Mouse (Mus musculus): Measurements from ENCODE around the gene Grid1. TPM values are rescaled to one million over a fixed set of nuclear protein-coding genes. Genes with fewer than 3 reads are reported as not detected.

Gene Grid1
- polyA plus RNA-seq, 1 experiment from 2014 or later: 0.29 TPM

- no peaks in the 10 kb centered on the region for H3K36me3 ChIP-seq (ENCODE audit: insufficient read depth, low read length)
- H3K9ac ChIP-seq (replicated peaks; ENCODE audit: low read depth): no peak overlapping the region
- DNase-seq (ENCODE audit: low spot score) (no peak), ATAC-seq (no peak)
- H3K27ac ChIP-seq (ENCODE audit: low read length): no peak overlapping the region
- no peaks in the 10 kb centered on the region for H3K9me3 ChIP-seq (ENCODE audit: low read length)
- peak; percentile 45 for TF ChIP-seq CTCF (IDR thresholded peaks at IDR 0.05)
- no peak for TF ChIP-seq EP300 (IDR thresholded peaks at IDR 0.05)
- no peak overlapping the region for H3K4me2 ChIP-seq (replicated peaks; ENCODE audit: low read depth, low read length)
- H3K27me3 ChIP-seq (replicated peaks; ENCODE audit: insufficient read depth, low read length): no peaks in the 10 kb centered on the region
- 65% methylated on average over 1 of the region's 1 CpGs for WGBS
- H3K4me3 ChIP-seq (ENCODE audit: low read depth, low read length): no peak overlapping the region
- H3K4me1 ChIP-seq (ENCODE audit: insufficient read depth, low read depth, low read length): no peaks in the 10 kb centered on the region
Observed at GRCm38 (mm10) chr14:35326306-35326705, 506.4 kb downstream of the Grid1 start.

DNA sequence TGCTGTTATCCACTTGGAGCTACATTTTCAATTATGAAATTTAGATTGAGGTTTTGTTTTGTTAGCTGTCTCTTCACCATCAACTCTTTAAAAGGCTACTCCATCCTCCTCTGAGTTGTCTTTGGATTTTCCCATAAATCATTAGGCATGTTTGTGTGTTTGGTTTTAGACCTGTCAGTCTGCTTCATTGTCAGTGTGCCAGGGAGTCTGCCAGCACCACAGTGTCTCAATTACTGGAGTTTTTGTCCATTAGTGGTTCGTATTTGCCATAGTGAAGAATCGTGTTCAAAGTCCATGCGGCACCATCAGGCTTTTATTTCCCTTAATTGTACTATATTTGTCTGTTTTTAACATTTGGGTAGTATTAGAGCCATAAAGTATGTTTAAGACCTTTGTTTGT lies 516.7 kb downstream of the Grid1 start:
- WGBS: 82% methylated on average over 3 of the region's 3 CpGs
- Histone ChIP-seq H3K9ac (replicated peaks; ENCODE audit: low read depth) (no peak overlapping the region), H3K4me1 (ENCODE audit: insufficient read depth, low read depth, low read length) (no peaks in the 10 kb centered on the region), H3K4me2 (replicated peaks; ENCODE audit: low read depth, low read length) (no peak overlapping the region), H3K9me3 (ENCODE audit: low read length) (no peaks in the 10 kb centered on the region), H3K27me3 (replicated peaks; ENCODE audit: insufficient read depth, low read length) (no peaks in the 10 kb centered on the region), H3K27ac (ENCODE audit: low read length) (no peak overlapping the region), H3K4me3 (ENCODE audit: low read depth, low read length) (no peak overlapping the region), H3K36me3 (ENCODE audit: insufficient read depth, low read length) (no peaks in the 10 kb centered on the region)
- TF ChIP-seq EP300 (IDR thresholded peaks at IDR 0.05) (no peak), CTCF (IDR thresholded peaks at IDR 0.05) (no peak)
- ATAC-seq: no peak
- no peak for DNase-seq (ENCODE audit: low spot score)

- no peak overlapping the region for H3K27ac ChIP-seq (ENCODE audit: low read length)
- no peak overlapping the region for H3K9ac ChIP-seq (replicated peaks; ENCODE audit: low read depth)
- H3K4me2 ChIP-seq (replicated peaks; ENCODE audit: low read depth, low read length): no peak overlapping the region
- H3K9me3 ChIP-seq (ENCODE audit: low read length): no peaks in the 10 kb centered on the region
- ATAC-seq (no peak), DNase-seq (ENCODE audit: low spot score) (no peak)
- no peaks in the 10 kb centered on the region for H3K27me3 ChIP-seq (replicated peaks; ENCODE audit: insufficient read depth, low read length)
- 58% methylated on average over 3 of the region's 3 CpGs for WGBS
- TF ChIP-seq CTCF (IDR thresholded peaks at IDR 0.05) (no peak), EP300 (IDR thresholded peaks at IDR 0.05) (no peak)
- no peaks in the 10 kb centered on the region for H3K4me1 ChIP-seq (ENCODE audit: insufficient read depth, low read depth, low read length)
- no peak overlapping the region for H3K4me3 ChIP-seq (ENCODE audit: low read depth, low read length)
- H3K36me3 ChIP-seq (ENCODE audit: insufficient read depth, low read length): no peaks in the 10 kb centered on the region
Observed at GRCm38 (mm10) chr14:35356011-35356410, 536.1 kb downstream of the Grid1 start.

- H3K9me3 ChIP-seq (ENCODE audit: low read length): no peaks in the 10 kb centered on the region
- WGBS: 72% methylated on average over 6 of the region's 6 CpGs
- H3K36me3 ChIP-seq (ENCODE audit: insufficient read depth, low read length): no peaks in the 10 kb centered on the region
- TF ChIP-seq EP300 (IDR thresholded peaks at IDR 0.05) (no peak), CTCF (IDR thresholded peaks at IDR 0.05) (no peak)
- no peak overlapping the region for H3K27ac ChIP-seq (ENCODE audit: low read length)
- no peak overlapping the region for H3K9ac ChIP-seq (replicated peaks; ENCODE audit: low read depth)
- DNase-seq (ENCODE audit: low spot score) (no peak), ATAC-seq (no peak)
- H3K4me1 ChIP-seq (ENCODE audit: insufficient read depth, low read depth, low read length): no peaks in the 10 kb centered on the region
- no peak overlapping the region for H3K4me2 ChIP-seq (replicated peaks; ENCODE audit: low read depth, low read length)
- H3K4me3 ChIP-seq (ENCODE audit: low read depth, low read length): no peak overlapping the region
- H3K27me3 ChIP-seq (replicated peaks; ENCODE audit: insufficient read depth, low read length): no peaks in the 10 kb centered on the region
Observed at GRCm38 (mm10) chr14:35356480-35357085, 536.7 kb downstream of the Grid1 start.

GRCm38 (mm10) chr14:35358136-35358821 lies 538.4 kb downstream of the Grid1 start:
- no peaks in the 10 kb centered on the region for H3K4me1 ChIP-seq (ENCODE audit: insufficient read depth, low read depth, low read length)
- ATAC-seq (no peak), DNase-seq (ENCODE audit: low spot score) (no peak)
- H3K36me3 ChIP-seq (ENCODE audit: insufficient read depth, low read length): no peaks in the 10 kb centered on the region
- H3K4me3 ChIP-seq (ENCODE audit: low read depth, low read length): no peak overlapping the region
- H3K9me3 ChIP-seq (ENCODE audit: low read length): no peaks in the 10 kb centered on the region
- no peaks in the 10 kb centered on the region for H3K27me3 ChIP-seq (replicated peaks; ENCODE audit: insufficient read depth, low read length)
- 31% methylated on average over 7 of the region's 7 CpGs for WGBS
- H3K4me2 ChIP-seq (replicated peaks; ENCODE audit: low read depth, low read length): no peak overlapping the region
- no peak for TF ChIP-seq CTCF (IDR thresholded peaks at IDR 0.05)
- no peak for TF ChIP-seq EP300 (IDR thresholded peaks at IDR 0.05)
- H3K9ac ChIP-seq (replicated peaks; ENCODE audit: low read depth): no peak overlapping the region
- no peak overlapping the region for H3K27ac ChIP-seq (ENCODE audit: low read length)

- WGBS: 76% methylated on average over 8 of the region's 8 CpGs
- H3K27ac ChIP-seq (ENCODE audit: low read length): no peak overlapping the region
- no peak for DNase-seq (ENCODE audit: low spot score)
- H3K4me2 ChIP-seq (replicated peaks; ENCODE audit: low read depth, low read length): no peak overlapping the region
- no peak overlapping the region for H3K4me3 ChIP-seq (ENCODE audit: low read depth, low read length)
- H3K36me3 ChIP-seq (ENCODE audit: insufficient read depth, low read length): no peaks in the 10 kb centered on the region
- no peak for ATAC-seq
- no peaks in the 10 kb centered on the region for H3K4me1 ChIP-seq (ENCODE audit: insufficient read depth, low read depth, low read length)
- no peaks in the 10 kb centered on the region for H3K27me3 ChIP-seq (replicated peaks; ENCODE audit: insufficient read depth, low read length)
- H3K9me3 ChIP-seq (ENCODE audit: low read length): no peaks in the 10 kb centered on the region
- TF ChIP-seq CTCF (IDR thresholded peaks at IDR 0.05): no peak
- no peak for TF ChIP-seq EP300 (IDR thresholded peaks at IDR 0.05)
- H3K9ac ChIP-seq (replicated peaks; ENCODE audit: low read depth): no peak overlapping the region
Observed at GRCm38 (mm10) chr14:35365177-35365944, 545.5 kb downstream of the Grid1 start.

All from lung, postnatal 0 days (tissue).